Mouse (Mus musculus): Measurements from ENCODE around the gene Rnf8.

Rnf8 gene

GRCm38 (mm10) chr17:29623488-29623887, 8.9 kb downstream of the Rnf8 start:
- no peak for DNase-seq (ENCODE audit: low spot score in 2 of 2)

- no peak for DNase-seq (ENCODE audit: low spot score in 2 of 2)
Observed at GRCm38 (mm10) chr17:29627285-29627684, 12.7 kb downstream of the Rnf8 start.

GRCm38 (mm10) chr17:29628946-29629345, 14.4 kb downstream of the Rnf8 start:
- DNase-seq (ENCODE audit: low spot score in 2 of 2) = no peak

- DNase-seq (ENCODE audit: low spot score in 2 of 2) = no peak
Observed at GRCm38 (mm10) chr17:29629620-29630019, 15.0 kb downstream of the Rnf8 start.

- DNase-seq (ENCODE audit: low spot score in 2 of 2) = no peak
Observed at GRCm38 (mm10) chr17:29632312-29632711, 17.7 kb downstream of the Rnf8 start.

- no peak for DNase-seq (ENCODE audit: low spot score in 2 of 2)
Observed at GRCm38 (mm10) chr17:29635492-29635891, 20.9 kb downstream of the Rnf8 start.

GRCm38 (mm10) chr17:29636118-29636517, 21.5 kb downstream of the Rnf8 start:
- DNase-seq (ENCODE audit: low spot score in 2 of 2) = peak in 1 of 2 experiments; percentile 58

GRCm38 (mm10) chr17:29637377-29637776, 22.8 kb downstream of the Rnf8 start:
- DNase-seq (ENCODE audit: low spot score in 2 of 2) = no peak

GRCm38 (mm10) chr17:29637895-29638294, 23.3 kb downstream of the Rnf8 start:
- DNase-seq (ENCODE audit: low spot score in 2 of 2) = no peak

GRCm38 (mm10) chr17:29640971-29641370, 26.4 kb downstream of the Rnf8 start:
- DNase-seq (ENCODE audit: low spot score in 2 of 2) = no peak

- no peak for DNase-seq (ENCODE audit: low spot score in 2 of 2)
Observed at GRCm38 (mm10) chr17:29642219-29642618, 27.6 kb downstream of the Rnf8 start.

GRCm38 (mm10) chr17:29658249-29658648, 43.7 kb downstream of the Rnf8 start:
- DNase-seq (ENCODE audit: low spot score in 2 of 2) = no peak

GRCm38 (mm10) chr17:29660076-29660761, 45.6 kb downstream of the Rnf8 start, which contains the start of gene Cmtr1:
TSS of gene Cmtr1 (plus strand) at chr17:29660595.
- peak; percentile 95 to 96 for DNase-seq (ENCODE audit: low spot score in 2 of 2)

- peak in 1 of 2 experiments; percentile 28 for DNase-seq (ENCODE audit: low spot score in 2 of 2)
Observed at GRCm38 (mm10) chr17:29660762-29661391, 46.3 kb downstream of the Rnf8 start.

- DNase-seq (ENCODE audit: low spot score in 2 of 2) = no peak
Observed at GRCm38 (mm10) chr17:29662145-29662544, 47.6 kb downstream of the Rnf8 start.

GRCm38 (mm10) chr17:29668051-29668986, 53.7 kb downstream of the Rnf8 start:
- DNase-seq (ENCODE audit: low spot score in 2 of 2) = peak; percentile 59 to 61

GRCm38 (mm10) chr17:29669030-29669429, 54.4 kb downstream of the Rnf8 start:
- no peak for DNase-seq (ENCODE audit: low spot score in 2 of 2)

- no peak for DNase-seq (ENCODE audit: low spot score in 2 of 2)
Observed at GRCm38 (mm10) chr17:29669936-29670335, 55.3 kb downstream of the Rnf8 start.

- no peak for DNase-seq (ENCODE audit: low spot score in 2 of 2)
Observed at GRCm38 (mm10) chr17:29671021-29671420, 56.4 kb downstream of the Rnf8 start.

- DNase-seq (ENCODE audit: low spot score in 2 of 2) = no peak
Observed at GRCm38 (mm10) chr17:29673325-29673724, 58.7 kb downstream of the Rnf8 start.

GRCm38 (mm10) chr17:29678526-29678925, 63.9 kb downstream of the Rnf8 start:
- DNase-seq (ENCODE audit: low spot score in 2 of 2) = no peak

All from right cerebral cortex, postnatal 10 days (tissue).